Mouse (Mus musculus): ENCODE data around the gene Ciao1. TPM values are rescaled to one million over a fixed set of nuclear protein-coding genes. Genes with fewer than 3 reads are reported as not detected.
A peak's percentile ranks its signal among the peaks of the same experiment; 100 is the strongest.

Ciao1 gene
- polyA plus RNA-seq, 1 experiment: 107 TPM

GRCm38 (mm10) chr2:127250291-127251008 lies 2.8 kb upstream of the Ciao1 start:
- Histone ChIP-seq H3K36me3 (ENCODE audit: control insufficient read depth, insufficient read depth, low read length) (peaks cover 4% of the 10 kb centered on the region; the same call in 1 of the 2 replicates), H3K27ac (ENCODE audit: control insufficient read depth, insufficient read depth, low read length) (no peak overlapping the region), H3K4me3 (ENCODE audit: control insufficient read depth, insufficient read depth, low read length) (no peak overlapping the region), H3K4me1 (replicated peaks; ENCODE audit: control insufficient read depth, insufficient read depth, low read length) (peaks cover 11% of the 10 kb centered on the region), H3K27me3 (ENCODE audit: control insufficient read depth, insufficient read depth, low read length) (no peaks in the 10 kb centered on the region)
- TF ChIP-seq CTCF (IDR thresholded peaks at IDR 0.05; ENCODE audit: borderline replicate concordance, control insufficient read depth, extremely low read depth, insufficient read depth, low read length, poor library complexity): no peak
- no peak for TF ChIP-seq POLR2A (IDR thresholded peaks at IDR 0.05; ENCODE audit: control insufficient read depth, extremely low read depth, insufficient read depth, low read length, poor library complexity)
- DNase-seq: no peak
- WGBS: 96% methylated on average over 9 of the region's 9 CpGs

GRCm38 (mm10) chr2:127248334-127249004 lies 853 bp upstream of the Ciao1 start:
- Histone ChIP-seq H3K4me3 (ENCODE audit: control insufficient read depth, insufficient read depth, low read length) (peak overlapping the region; percentile 87), H3K36me3 (ENCODE audit: control insufficient read depth, insufficient read depth, low read length) (peaks cover 16% of the 10 kb centered on the region), H3K4me1 (replicated peaks; ENCODE audit: control insufficient read depth, insufficient read depth, low read length) (peaks cover 11% of the 10 kb centered on the region), H3K27ac (ENCODE audit: control insufficient read depth, insufficient read depth, low read length) (no peak overlapping the region), H3K27me3 (ENCODE audit: control insufficient read depth, insufficient read depth, low read length) (no peaks in the 10 kb centered on the region)
- WGBS: under 1% methylated on average over 38 of the region's 39 CpGs
- TF ChIP-seq CTCF (IDR thresholded peaks at IDR 0.05; ENCODE audit: borderline replicate concordance, control insufficient read depth, extremely low read depth, insufficient read depth, low read length, poor library complexity) (no peak; the same call in 1 of the 2 replicates), POLR2A (IDR thresholded peaks at IDR 0.05; ENCODE audit: control insufficient read depth, extremely low read depth, insufficient read depth, low read length, poor library complexity) (no peak)
- DNase-seq: peak; percentile 57

- H3K27ac ChIP-seq (ENCODE audit: control insufficient read depth, insufficient read depth, low read length): no peak overlapping the region
- peaks cover 83% of the 10 kb centered on the region for H3K36me3 ChIP-seq (ENCODE audit: control insufficient read depth, insufficient read depth, low read length)
- H3K27me3 ChIP-seq (ENCODE audit: control insufficient read depth, insufficient read depth, low read length): no peaks in the 10 kb centered on the region
- H3K4me3 ChIP-seq (ENCODE audit: control insufficient read depth, insufficient read depth, low read length): no peak overlapping the region
- DNase-seq: no peak
- no peaks in the 10 kb centered on the region for H3K4me1 ChIP-seq (replicated peaks; ENCODE audit: control insufficient read depth, insufficient read depth, low read length)
- TF ChIP-seq CTCF (IDR thresholded peaks at IDR 0.05; ENCODE audit: borderline replicate concordance, control insufficient read depth, extremely low read depth, insufficient read depth, low read length, poor library complexity) (no peak), POLR2A (IDR thresholded peaks at IDR 0.05; ENCODE audit: control insufficient read depth, extremely low read depth, insufficient read depth, low read length, poor library complexity) (no peak)
- WGBS: 94% methylated on average over 2 of the region's 2 CpGs
Observed at GRCm38 (mm10) chr2:127240065-127240464, 7.6 kb downstream of the Ciao1 start.

GRCm38 (mm10) chr2:127237897-127238610 lies 9.6 kb downstream of the Ciao1 start:
- TF ChIP-seq CTCF (IDR thresholded peaks at IDR 0.05; ENCODE audit: borderline replicate concordance, control insufficient read depth, extremely low read depth, insufficient read depth, low read length, poor library complexity) (no peak), POLR2A (IDR thresholded peaks at IDR 0.05; ENCODE audit: control insufficient read depth, extremely low read depth, insufficient read depth, low read length, poor library complexity) (no peak)
- no peaks in the 10 kb centered on the region for H3K4me1 ChIP-seq (replicated peaks; ENCODE audit: control insufficient read depth, insufficient read depth, low read length)
- WGBS: 98% methylated on average over 11 of the region's 11 CpGs
- no peak for DNase-seq
- H3K27ac ChIP-seq (ENCODE audit: control insufficient read depth, insufficient read depth, low read length): no peak overlapping the region
- H3K27me3 ChIP-seq (ENCODE audit: control insufficient read depth, insufficient read depth, low read length): no peaks in the 10 kb centered on the region
- no peak overlapping the region for H3K4me3 ChIP-seq (ENCODE audit: control insufficient read depth, insufficient read depth, low read length)
- H3K36me3 ChIP-seq (ENCODE audit: control insufficient read depth, insufficient read depth, low read length): peaks cover 93% of the 10 kb centered on the region

- WGBS: 97% methylated on average over 3 of the region's 3 CpGs
- TF ChIP-seq CTCF (IDR thresholded peaks at IDR 0.05; ENCODE audit: borderline replicate concordance, control insufficient read depth, extremely low read depth, insufficient read depth, low read length, poor library complexity) (no peak), POLR2A (IDR thresholded peaks at IDR 0.05; ENCODE audit: control insufficient read depth, extremely low read depth, insufficient read depth, low read length, poor library complexity) (no peak)
- no peak overlapping the region for H3K27ac ChIP-seq (ENCODE audit: control insufficient read depth, insufficient read depth, low read length)
- no peaks in the 10 kb centered on the region for H3K27me3 ChIP-seq (ENCODE audit: control insufficient read depth, insufficient read depth, low read length)
- no peak for DNase-seq
- no peaks in the 10 kb centered on the region for H3K4me1 ChIP-seq (replicated peaks; ENCODE audit: control insufficient read depth, insufficient read depth, low read length)
- H3K4me3 ChIP-seq (ENCODE audit: control insufficient read depth, insufficient read depth, low read length): no peak overlapping the region
- H3K36me3 ChIP-seq (ENCODE audit: control insufficient read depth, insufficient read depth, low read length): peaks cover 97% of the 10 kb centered on the region
Observed at GRCm38 (mm10) chr2:127225261-127225660, 22.4 kb downstream of the Ciao1 start.

- Histone ChIP-seq H3K4me1 (replicated peaks; ENCODE audit: control insufficient read depth, insufficient read depth, low read length) (no peaks in the 10 kb centered on the region), H3K27me3 (ENCODE audit: control insufficient read depth, insufficient read depth, low read length) (no peaks in the 10 kb centered on the region), H3K27ac (ENCODE audit: control insufficient read depth, insufficient read depth, low read length) (no peak overlapping the region), H3K4me3 (ENCODE audit: control insufficient read depth, insufficient read depth, low read length) (no peak overlapping the region), H3K36me3 (ENCODE audit: control insufficient read depth, insufficient read depth, low read length) (peaks cover 90% of the 10 kb centered on the region)
- TF ChIP-seq POLR2A (IDR thresholded peaks at IDR 0.05; ENCODE audit: control insufficient read depth, extremely low read depth, insufficient read depth, low read length, poor library complexity) (no peak), CTCF (IDR thresholded peaks at IDR 0.05; ENCODE audit: borderline replicate concordance, control insufficient read depth, extremely low read depth, insufficient read depth, low read length, poor library complexity) (no peak)
- WGBS: 97% methylated on average over 5 of the region's 5 CpGs
- DNase-seq: no peak
Observed at GRCm38 (mm10) chr2:127217746-127218145, 29.9 kb downstream of the Ciao1 start.

All from thymus, adult 2 months (tissue).